Mouse (Mus musculus): Measurements from ENCODE around the gene Wdr91.
A peak's percentile ranks its signal among the peaks of the same experiment; 100 is the strongest.

Wdr91 gene

GRCm38 (mm10) chr6:34910371-34911219 lies at the start of gene Wdr91:
TSS of gene Wdr91 (minus strand) at chr6:34910876.
- peak; percentile 89 to 93 for DNase-seq (ENCODE audit: low spot score in 2 of 2)

GRCm38 (mm10) chr6:34959131-34959530 lies 48.5 kb upstream of the Wdr91 start:
- no peak for DNase-seq (ENCODE audit: low spot score in 2 of 2)

- no peak for DNase-seq (ENCODE audit: low spot score in 2 of 2)
These were observed 45.2 kb upstream of the Wdr91 start for GRCm38 (mm10) chr6:34955862-34956241.

GRCm38 (mm10) chr6:34954926-34955861 lies 44.5 kb upstream of the Wdr91 start:
- no peak for DNase-seq (ENCODE audit: low spot score in 2 of 2)

- DNase-seq (ENCODE audit: low spot score in 2 of 2), result no peak
These were observed 41.4 kb upstream of the Wdr91 start for GRCm38 (mm10) chr6:34951956-34952667.

- no peak for DNase-seq (ENCODE audit: low spot score in 2 of 2)
These were observed 40.8 kb upstream of the Wdr91 start for GRCm38 (mm10) chr6:34951518-34951917.

GRCm38 (mm10) chr6:34948461-34948860 lies 37.8 kb upstream of the Wdr91 start:
- no peak for DNase-seq (ENCODE audit: low spot score in 2 of 2)

GRCm38 (mm10) chr6:34946486-34947079 lies 35.9 kb upstream of the Wdr91 start:
- DNase-seq (ENCODE audit: low spot score in 2 of 2), result no peak

- DNase-seq (ENCODE audit: low spot score in 2 of 2), result no peak
These were observed 32.8 kb upstream of the Wdr91 start for GRCm38 (mm10) chr6:34943499-34943898.

GRCm38 (mm10) chr6:34942446-34942845 lies 31.8 kb upstream of the Wdr91 start:
- no peak for DNase-seq (ENCODE audit: low spot score in 2 of 2)

- DNase-seq (ENCODE audit: low spot score in 2 of 2), result no peak
These were observed 30.8 kb upstream of the Wdr91 start for GRCm38 (mm10) chr6:34941496-34941895.

- DNase-seq (ENCODE audit: low spot score in 2 of 2), result no peak
These were observed 28.8 kb upstream of the Wdr91 start for GRCm38 (mm10) chr6:34939451-34939850.

- no peak for DNase-seq (ENCODE audit: low spot score in 2 of 2)
These were observed 28.3 kb upstream of the Wdr91 start for GRCm38 (mm10) chr6:34938929-34939325.

GRCm38 (mm10) chr6:34938280-34938928 lies 27.7 kb upstream of the Wdr91 start:
- no peak for DNase-seq (ENCODE audit: low spot score in 2 of 2)

- DNase-seq (ENCODE audit: low spot score in 2 of 2), result no peak
These were observed 26.1 kb upstream of the Wdr91 start for GRCm38 (mm10) chr6:34936743-34937142.

- DNase-seq (ENCODE audit: low spot score in 2 of 2), result no peak
These were observed 22.0 kb upstream of the Wdr91 start for GRCm38 (mm10) chr6:34932633-34933032.

GRCm38 (mm10) chr6:34927594-34927993 lies 16.9 kb upstream of the Wdr91 start:
- no peak for DNase-seq (ENCODE audit: low spot score in 2 of 2)

GRCm38 (mm10) chr6:34927156-34927555 lies 16.5 kb upstream of the Wdr91 start:
- DNase-seq (ENCODE audit: low spot score in 2 of 2), result peak; percentile 34 to 64

GRCm38 (mm10) chr6:34921941-34922340 lies 11.3 kb upstream of the Wdr91 start:
- DNase-seq (ENCODE audit: low spot score in 2 of 2), result peak; percentile 40 to 44

GRCm38 (mm10) chr6:34920631-34921030 lies 10.0 kb upstream of the Wdr91 start:
- no peak for DNase-seq (ENCODE audit: low spot score in 2 of 2)

- no peak for DNase-seq (ENCODE audit: low spot score in 2 of 2)
These were observed 9.3 kb upstream of the Wdr91 start, which contains the start of gene Stra8 for GRCm38 (mm10) chr6:34919956-34920355. TSS of gene Stra8 (plus strand) at chr6:34920163.

Measured in heart, adult 9 months (tissue).